Mouse (Mus musculus): ENCODE data around the gene Ppp1r13b. TPM values are rescaled to one million over a fixed set of nuclear protein-coding genes. Genes with fewer than 3 reads are reported as not detected.

Ppp1r13b gene
- total and polyA plus RNA-seq, 3 experiments, result 0.42 to 2.0 (median 0.64) TPM

GRCm38 (mm10) chr12:111878213-111878612, 29.7 kb downstream of the Ppp1r13b start:
- in situ Hi-C loops (cut with MboI; ENCODE audit: low pct_ligation_motif_present, low pct_unique_long_range_greater_than_20kb, low sequenced_read_pairs) (loop anchor here (10.0 kb wide), 1 partner anchor 143 kb away; no protein-coding TSS in a partner anchor), dilution Hi-C loops (cut with MboI; ENCODE audit: extremely low pct_ligation_motif_present, extremely low pct_unique_long_range_greater_than_20kb, low sequenced_read_pairs) (no loop called here)
- H3K4me1 ChIP-seq (ENCODE audit: control insufficient read depth in 1 of 2, insufficient read depth in 2 of 2), result peaks cover 0 to 11% of the 10 kb centered on the region in 2 experiments; a peak in 2 of 4 replicates
- TF ChIP-seq HCFC1 (IDR thresholded peaks at IDR 0.05; ENCODE audit: low read depth, low read length), result no peak
- no peak for TF ChIP-seq NRF1 (IDR thresholded peaks at IDR 0.05; ENCODE audit: low read depth, low read length)
- no peak for TF ChIP-seq JUN (IDR thresholded peaks at IDR 0.05; ENCODE audit: insufficient read depth, low read depth, low read length)
- no peak for TF ChIP-seq MAZ (IDR thresholded peaks at IDR 0.05; ENCODE audit: low read depth, low read length)
- peak; percentile 93 for TF ChIP-seq ZC3H11A (IDR thresholded peaks at IDR 0.05; ENCODE audit: low read depth, low read length)
- TF ChIP-seq POLR2AphosphoS2 (IDR thresholded peaks at IDR 0.05; ENCODE audit: low read depth, low read length), result no peak
- no peak for TF ChIP-seq MAFK (IDR thresholded peaks at IDR 0.05; ENCODE audit: insufficient replicate concordance, low read length)
- no peak for TF ChIP-seq MYC (IDR thresholded peaks at IDR 0.05; ENCODE audit: low read depth, low read length)
- TF ChIP-seq RAD21 (IDR thresholded peaks at IDR 0.05; ENCODE audit: low read depth, low read length), result peak; percentile 98
- TF ChIP-seq ETS1 (conservative IDR thresholded peaks at IDR 0.05; ENCODE audit: low read depth, low read length), result no peak
- TF ChIP-seq UBTF (IDR thresholded peaks at IDR 0.05; ENCODE audit: low read depth, low read length), result no peak
- TF ChIP-seq MXI1 (IDR thresholded peaks at IDR 0.05; ENCODE audit: low read depth, low read length), result no peak
- TF ChIP-seq TCF12 (IDR thresholded peaks at IDR 0.05; ENCODE audit: low read depth, low read length), result no peak
- no peak for TF ChIP-seq JUND (conservative IDR thresholded peaks at IDR 0.05; ENCODE audit: low read depth, low read length)
- TF ChIP-seq RCOR1 (conservative IDR thresholded peaks at IDR 0.05; ENCODE audit: low read depth, low read length), result no peak
- peak; percentile 98 for TF ChIP-seq SMC3 (IDR thresholded peaks at IDR 0.05; ENCODE audit: low read depth, low read length)
- no peak for TF ChIP-seq SIN3A (IDR thresholded peaks at IDR 0.05; ENCODE audit: low read length)
- TF ChIP-seq CTCF (conservative IDR thresholded peaks at IDR 0.05 in 1 of 2, IDR thresholded peaks at IDR 0.05 in 1 of 2; ENCODE audit: low read depth in 2 of 2, low read length in 2 of 2), result peak; percentile 71 to 98
- no peak for TF ChIP-seq USF1 (IDR thresholded peaks at IDR 0.05; ENCODE audit: low read depth, low read length)
- TF ChIP-seq ELF1 (IDR thresholded peaks at IDR 0.05; ENCODE audit: low read depth, low read length), result no peak
- no peak for TF ChIP-seq POLR2A (IDR thresholded peaks at IDR 0.05; ENCODE audit: low read depth, low read length)
- TF ChIP-seq BHLHE40 (IDR thresholded peaks at IDR 0.05; ENCODE audit: low read depth, low read length), result no peak
- no peak for TF ChIP-seq CHD1 (IDR thresholded peaks at IDR 0.05; ENCODE audit: low read depth, low read length)
- TF ChIP-seq ZNF384 (IDR thresholded peaks at IDR 0.05; ENCODE audit: low read depth, low read length), result peak; percentile 56; the same call in 1 of the 2 replicates
- no peak for TF ChIP-seq IRF4 (IDR thresholded peaks at IDR 0.05; ENCODE audit: low read depth, low read length)
- TF ChIP-seq MAX (IDR thresholded peaks at IDR 0.05; ENCODE audit: low read length), result no peak
- TF ChIP-seq USF2 (conservative IDR thresholded peaks at IDR 0.05; ENCODE audit: low read depth, low read length), result no peak
- TF ChIP-seq NELFE (IDR thresholded peaks at IDR 0.05; ENCODE audit: low read depth, low read length), result peak; percentile 19; the same call in 1 of the 2 replicates
- H3K79me2 ChIP-seq (replicated peaks; ENCODE audit: control insufficient read depth, extremely low read depth, insufficient read depth, poor library complexity, severe bottlenecking), result no peaks in the 10 kb centered on the region
- no peak overlapping the region for H3K9ac ChIP-seq (ENCODE audit: insufficient read depth, low read depth)
- no peaks in the 10 kb centered on the region for H3K36me3 ChIP-seq (replicated peaks in 1 of 2; ENCODE audit: control insufficient read depth in 1 of 2, insufficient read depth in 1 of 2, low read length in 1 of 2)
- H3K27ac ChIP-seq (ENCODE audit: insufficient read depth, low read depth), result no peak overlapping the region
- no peaks in the 10 kb centered on the region for H3K27me3 ChIP-seq (replicated peaks)
- H3K4me2 ChIP-seq (ENCODE audit: insufficient read depth, low read depth, poor library complexity, severe bottlenecking), result no peak overlapping the region
- DNase-seq (ENCODE audit: extremely low read depth), result peak; percentile 83
- no peak overlapping the region for H3K4me3 ChIP-seq (replicated peaks in 1 of 3; ENCODE audit: low read depth in 2 of 3, low read length in 2 of 3, poor library complexity in 1 of 3)
- H3K9me3 ChIP-seq (replicated peaks; ENCODE audit: low read length), result no peaks in the 10 kb centered on the region

All from CH12.LX (cell line).